Comparison of ENCODE assay signal across 10 mouse cellular contexts in the genomic region with DNA sequence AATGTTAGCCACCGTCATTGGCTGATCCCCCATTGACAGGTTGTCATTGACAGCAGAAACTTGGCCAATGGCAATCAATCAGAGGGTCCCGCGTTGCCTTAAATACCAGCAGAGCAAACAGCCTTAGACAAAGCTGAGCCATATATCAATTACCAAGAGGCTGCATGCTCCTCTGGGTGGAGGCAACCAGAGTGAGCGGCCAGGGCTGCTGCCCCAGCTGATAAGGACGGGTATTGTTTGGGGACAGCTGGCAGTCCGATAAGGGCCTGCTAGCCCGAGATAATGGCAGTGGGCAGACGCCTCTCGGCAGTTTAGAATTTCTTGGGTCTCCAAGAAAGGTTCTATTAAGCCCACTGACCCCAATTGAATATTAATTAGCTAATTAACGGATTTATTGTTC. TPM values are rescaled to one million over a fixed set of nuclear protein-coding genes. Genes with fewer than 3 reads are reported as not detected.
DNase-seq lines count a peak whose midpoint lies in the region; ATAC-seq lines count a peak whose summit lies in the region.
"Had no signal": no experiment of that assay in that cellular context is flagged by ENCODE, and none has a peak within 500 bp of the region (broad histone marks: within the 10 kb centered on the region; RNA-seq: fewer than 3 reads in every experiment).

No protein-coding gene starts in this region.

- H3K4me1 ChIP-seq in embryonic facial prominence, embryonic 11.5 days (ENCODE audit: control insufficient read depth, insufficient read depth, low read length) = no peaks in the 10 kb centered on the region
- H3K4me1 ChIP-seq in intestine, embryonic 16.5 days (ENCODE audit: control insufficient read depth, insufficient read depth, low read length) = no peaks in the 10 kb centered on the region
- H3K4me1 ChIP-seq in neural tube, embryonic 11.5 days (ENCODE audit: control insufficient read depth, insufficient read depth, low read length) = no peaks in the 10 kb centered on the region
- H3K4me1 ChIP-seq: limb, embryonic 15.5 days had no signal

- no peaks in the 10 kb centered on the region for H3K9me3 ChIP-seq in embryonic facial prominence, embryonic 11.5 days (replicated peaks; ENCODE audit: control insufficient read depth, low read length)
- no peaks in the 10 kb centered on the region for H3K9me3 ChIP-seq in intestine, embryonic 16.5 days (ENCODE audit: control insufficient read depth, low read length)
- no peaks in the 10 kb centered on the region for H3K9me3 ChIP-seq in neural tube, embryonic 11.5 days (ENCODE audit: control insufficient read depth, low read length)
- H3K9me3 ChIP-seq: limb, embryonic 15.5 days had no signal

- no peaks in the 10 kb centered on the region for H3K36me3 ChIP-seq in embryonic facial prominence, embryonic 11.5 days (replicated peaks; ENCODE audit: control insufficient read depth, insufficient read depth, low read depth, low read length)
- H3K36me3 ChIP-seq in intestine, embryonic 16.5 days (ENCODE audit: control insufficient read depth, insufficient read depth, low read length) = no peaks in the 10 kb centered on the region
- H3K36me3 ChIP-seq in neural tube, embryonic 11.5 days (ENCODE audit: control insufficient read depth, insufficient read depth, low read length) = no peaks in the 10 kb centered on the region
- H3K36me3 ChIP-seq: limb, embryonic 15.5 days had no signal

- 32% methylated on average over 10 of the region's 10 CpGs for WGBS in embryonic facial prominence, embryonic 11.5 days
- 30% methylated on average over 10 of the region's 10 CpGs for whole genome bisulfite sequencing in intestine, embryonic 16.5 days
- WGBS in neural tube, embryonic 11.5 days = 24% methylated on average over 10 of the region's 10 CpGs

- no peaks in the 10 kb centered on the region for H3K27me3 ChIP-seq in embryonic facial prominence, embryonic 11.5 days (ENCODE audit: control insufficient read depth, insufficient read depth, low read length)
- H3K27me3 ChIP-seq in intestine, embryonic 16.5 days (replicated peaks; ENCODE audit: control insufficient read depth, insufficient read depth, low read length) = no peaks in the 10 kb centered on the region
- H3K27me3 ChIP-seq in neural tube, embryonic 11.5 days (ENCODE audit: control insufficient read depth, insufficient read depth, low read length) = no peaks in the 10 kb centered on the region
- H3K27me3 ChIP-seq: limb, embryonic 15.5 days had no signal

- no peak overlapping the region for H3K4me2 ChIP-seq in embryonic facial prominence, embryonic 11.5 days (ENCODE audit: low read depth, low read length)
- H3K4me2 ChIP-seq in intestine, embryonic 16.5 days (ENCODE audit: low read depth, low read length) = no peak overlapping the region
- H3K4me2 ChIP-seq in neural tube, embryonic 11.5 days (ENCODE audit: low read depth) = no peak overlapping the region
- H3K4me2 ChIP-seq: limb, embryonic 15.5 days had no signal

- no peak overlapping the region for H3K4me3 ChIP-seq in embryonic facial prominence, embryonic 11.5 days (ENCODE audit: low read depth, low read length)
- no peak overlapping the region for H3K4me3 ChIP-seq in intestine, embryonic 16.5 days (ENCODE audit: low read length)
- H3K4me3 ChIP-seq in neural tube, embryonic 11.5 days (ENCODE audit: low read depth, low read length) = no peak overlapping the region
- H3K4me3 ChIP-seq: limb, embryonic 15.5 days had no signal

- H3K9ac ChIP-seq in embryonic facial prominence, embryonic 11.5 days (replicated peaks; ENCODE audit: low read length) = no peak overlapping the region
- no peak overlapping the region for H3K9ac ChIP-seq in intestine, embryonic 16.5 days (ENCODE audit: low read depth, low read length)
- H3K9ac ChIP-seq in neural tube, embryonic 11.5 days (ENCODE audit: low read length) = no peak overlapping the region
- H3K9ac ChIP-seq: limb, embryonic 15.5 days had no signal

- no peak overlapping the region for H3K27ac ChIP-seq in embryonic facial prominence, embryonic 11.5 days (replicated peaks; ENCODE audit: low read depth, low read length)
- no peak overlapping the region for H3K27ac ChIP-seq in intestine, embryonic 16.5 days (ENCODE audit: low read length)
- H3K27ac ChIP-seq in neural tube, embryonic 11.5 days (ENCODE audit: low read depth, low read length) = peak overlapping the region; percentile 34; the same call in 1 of the 2 replicates
- H3K27ac ChIP-seq: limb, embryonic 15.5 days had no signal

- peak; percentile 86 for ATAC-seq in embryonic facial prominence, embryonic 11.5 days (replicated peaks; ENCODE audit: insufficient number of reproducible peaks, low FRiP score, low TSS enrichment, low read depth)
- ATAC-seq in intestine, embryonic 16.5 days = peak; percentile 52; the same call in 1 of the 2 replicates
- peak; percentile 84 for ATAC-seq in neural tube, embryonic 11.5 days (ENCODE audit: insufficient read depth, low FRiP score, low TSS enrichment)

- DNase-seq in c-Kit-positive CD71-negative TER-119-negative erythroid progenitor cells, embryonic 14.5 days (ENCODE audit: low read depth) = peak; percentile 45
- peak; percentile 12 for DNase-seq in embryonic facial prominence, embryonic 11.5 days (ENCODE audit: low spot score)
- DNase-seq in neural tube, embryonic 11.5 days (ENCODE audit: low spot score) = peak; percentile 54
- DNase-seq in thymus, postnatal 4 days = no peak
- no peak for DNase-seq in kidney, postnatal 25 days
- no peak for DNase-seq in urinary bladder, postnatal 14 days (ENCODE audit: low spot score)
- DNase-seq in layer of hippocampus, postnatal 14 days (ENCODE audit: low spot score in 2 of 2) = no peak
- DNase-seq: right cerebral cortex, postnatal 14 days had no signal

RNA-seq across cellular contexts. Expression of a gene that starts 31.8 kb away (rescaled TPM):
- polyA plus RNA-seq in embryonic facial prominence, embryonic 11.5 days (2014; fragmentation: Nextera tagmentation; extraction: Ambion mirVana) = 6.0 and 7.4 TPM in 2 replicates
- 1.5 and 1.7 TPM in 2 replicates for polyA plus RNA-seq in intestine, embryonic 16.5 days (2015; fragmentation: Nextera tagmentation; extraction: Ambion mirVana)
- polyA plus RNA-seq in neural tube, embryonic 11.5 days (2014; fragmentation: Nextera tagmentation; extraction: Ambion mirVana) = 17.4 and 18.1 TPM in 2 replicates
- total RNA-seq in layer of hippocampus, postnatal 14 days (2021) = 10 to 100 TPM; 54.0 to 57.9 TPM

Comparison
In these comparisons a context has a peak if more than half of its experiments do, and no peak if none do; other contexts are left out.
1. DNase-seq: peak in c-Kit-positive CD71-negative TER-119-negative erythroid progenitor cells, embryonic 14.5 days (single experiment), embryonic facial prominence, embryonic 11.5 days (single experiment) and neural tube, embryonic 11.5 days (single experiment); none in thymus, postnatal 4 days (single experiment), kidney, postnatal 25 days (0 of 2), urinary bladder, postnatal 14 days (single experiment) and layer of hippocampus, postnatal 14 days (0 of 2).
2. Peak in every context shown above with its lines, with median percentiles within 50 percentile points of each other: ATAC-seq.